Comparison of ENCODE assay signal across 24 mouse cellular contexts in the genomic region with DNA sequence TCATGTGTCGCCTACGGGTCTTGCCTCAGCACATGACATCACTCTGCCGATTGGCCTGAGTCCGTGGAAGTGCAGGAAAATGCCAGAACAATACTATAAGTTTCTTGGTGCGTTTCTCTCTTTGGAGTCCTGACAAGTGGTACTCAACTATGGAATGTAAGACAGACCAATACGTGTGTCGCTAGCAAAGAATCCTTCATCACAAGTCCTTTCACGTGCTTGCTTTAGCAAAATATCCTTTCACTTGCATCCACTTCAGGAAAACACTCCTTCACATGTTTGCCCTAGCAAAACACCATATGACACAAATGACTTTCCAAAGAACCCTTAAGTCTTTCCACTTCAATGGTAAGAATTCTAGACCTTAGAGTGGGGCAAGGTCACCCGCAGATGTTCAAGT.
DNase-seq lines count a peak whose midpoint lies in the region; ATAC-seq lines count a peak whose summit lies in the region.
"Had no signal": no experiment of that assay in that cellular context is flagged by ENCODE, and none has a peak within 500 bp of the region (broad histone marks: within the 10 kb centered on the region; RNA-seq: fewer than 3 reads in every experiment).

No protein-coding gene starts in this region.

- no peaks in the 10 kb centered on the region for H3K4me1 ChIP-seq in lung, embryonic 16.5 days (replicated peaks; ENCODE audit: control insufficient read depth, insufficient read depth, low read length)
- H3K4me1 ChIP-seq: embryonic facial prominence, embryonic 10.5 days; embryonic facial prominence, embryonic 12.5 days; forebrain, embryonic 13.5 days; forebrain, embryonic 15.5 days had no signal

- H3K4me2 ChIP-seq in lung, embryonic 16.5 days (ENCODE audit: low read depth, low read length): no peak overlapping the region
- H3K4me2 ChIP-seq: embryonic facial prominence, embryonic 12.5 days; forebrain, embryonic 13.5 days; forebrain, embryonic 15.5 days had no signal

- no peaks in the 10 kb centered on the region for H3K36me3 ChIP-seq in lung, embryonic 16.5 days (ENCODE audit: control insufficient read depth, insufficient read depth, low read length)
- H3K36me3 ChIP-seq: embryonic facial prominence, embryonic 10.5 days; embryonic facial prominence, embryonic 12.5 days; forebrain, embryonic 15.5 days; G1E had no signal

- no peaks in the 10 kb centered on the region for H3K9me3 ChIP-seq in lung, embryonic 16.5 days (ENCODE audit: control insufficient read depth, low read length)
- H3K9me3 ChIP-seq: embryonic facial prominence, embryonic 10.5 days; embryonic facial prominence, embryonic 12.5 days; forebrain, embryonic 13.5 days; forebrain, embryonic 15.5 days had no signal

- no peak overlapping the region for H3K4me3 ChIP-seq in lung, embryonic 16.5 days (ENCODE audit: low read length)
- H3K4me3 ChIP-seq: embryonic facial prominence, embryonic 10.5 days; embryonic facial prominence, embryonic 12.5 days; forebrain, embryonic 13.5 days; forebrain, embryonic 15.5 days had no signal

- WGBS in lung, embryonic 16.5 days: 66% methylated on average over 9 of the region's 9 CpGs

- H3K27ac ChIP-seq in lung, embryonic 16.5 days (ENCODE audit: low read length): no peak overlapping the region
- H3K27ac ChIP-seq: embryonic facial prominence, embryonic 10.5 days; embryonic facial prominence, embryonic 12.5 days; forebrain, embryonic 13.5 days; forebrain, embryonic 15.5 days had no signal

- H3K27me3 ChIP-seq in lung, embryonic 16.5 days (ENCODE audit: control insufficient read depth, insufficient read depth, low read depth, low read length): no peaks in the 10 kb centered on the region
- H3K27me3 ChIP-seq: CH12.LX; embryonic facial prominence, embryonic 12.5 days; forebrain, embryonic 13.5 days; forebrain, embryonic 15.5 days; Patski had no signal

- no peak overlapping the region for H3K9ac ChIP-seq in lung, embryonic 16.5 days (ENCODE audit: low read length)
- H3K9ac ChIP-seq: embryonic facial prominence, embryonic 12.5 days; forebrain, embryonic 13.5 days; forebrain, embryonic 15.5 days; forebrain, postnatal 0 days had no signal

- ATAC-seq in lung, embryonic 16.5 days (ENCODE audit: low read depth): peak; percentile 57
- ATAC-seq: activated CD4-positive, CD25-positive, alpha-beta regulatory T cell, adult 4 months; CD4-positive, CD25-positive, alpha-beta regulatory T cell, adult 4 months; forebrain, embryonic 13.5 days; forebrain, embryonic 15.5 days; forebrain, postnatal 0 days; Patski had no signal

- no peak for DNase-seq in lung, postnatal 4 days
- DNase-seq in lung, postnatal 10 days: peak; percentile 11
- no peak for DNase-seq in lung, postnatal 14 days
- no peak for DNase-seq in cerebellum, adult 9-11 months
- DNase-seq: adrenal gland, adult 8-10 months; adrenal gland, postnatal 14 days; adrenal gland, postnatal 36 days; B cell, adult 2 months; cerebellum, adult 11 months; cerebellum, adult 18-20 months; cerebellum, adult 8-10 months; cerebellum, postnatal 10 days; cerebellum, postnatal 25 days; forebrain, postnatal 0 days had no signal
